Mouse (Mus musculus) heart, embryonic 14.5 days (tissue): ENCODE data around the gene Higd1c. TPM values are rescaled to one million over a fixed set of nuclear protein-coding genes. Genes with fewer than 3 reads are reported as not detected.
"Not testable (repeated sequence)": the region's sequence is repeated elsewhere in the genome, so short reads cannot be mapped to it uniquely, and the experiment has no call there.

Experiments used
- ATAC-seq: fragments of 200-750 bp; cut with Nextera tagmentation; 2 replicates; pipeline ENCODE4 v1.8.0; 2017; ENCODE audit warnings: low read depth, moderate TSS enrichment; ENCODE audit not compliant: insufficient number of reproducible peaks, insufficient read depth, low FRiP score
- H3K27ac ChIP-seq, 2 experiments: fragments of 200-500 bp in 1 of 2; fragments of 300-500 bp in 1 of 2; sonication (generic) in 1 of 2; replicated peaks in 1 of 2; 2 replicates each; pipeline ENCODE4 v1.5.1; 2012 to 2014; ENCODE audit warnings: low read depth in 2 of 2, low read length in 2 of 2, control low read depth in 1 of 2, mild to moderate bottlenecking in 1 of 2, mixed read lengths in 1 of 2; ENCODE audit not compliant: control insufficient read depth in 1 of 2, insufficient read depth in 1 of 2
- H3K27me3 ChIP-seq: fragments of 300-500 bp; sonication (generic); 2 replicates; pipeline ENCODE4 v1.6.1; 2014; ENCODE audit warnings: mild to moderate bottlenecking, low read length, control low read depth; ENCODE audit not compliant: control insufficient read depth, insufficient read depth
- H3K36me3 ChIP-seq: fragments of 300-500 bp; sonication (generic); 2 replicates; pipeline ENCODE4 v1.6.1; 2014; ENCODE audit warnings: mild to moderate bottlenecking, control low read depth, low read length, mixed read lengths; ENCODE audit not compliant: control insufficient read depth, insufficient read depth
- H3K4me1 ChIP-seq, 2 experiments: fragments of 200-500 bp in 1 of 2; fragments of 300-500 bp in 1 of 2; sonication (generic) in 1 of 2; 2 replicates each; pipeline ENCODE4 v1.6.1; 2012 to 2014; ENCODE audit warnings: low read length in 2 of 2, control low read depth in 1 of 2, mixed read lengths in 1 of 2; ENCODE audit not compliant: control insufficient read depth in 2 of 2, insufficient read depth in 2 of 2
- H3K4me2 ChIP-seq: fragments of 300-500 bp; sonication (generic); 2 replicates; pipeline ENCODE4 v1.6.1; 2014; ENCODE audit warnings: mild to moderate bottlenecking, low read length
- H3K4me3 ChIP-seq, 2 experiments: fragments of 200-500 bp in 1 of 2; fragments of 300-500 bp in 1 of 2; sonication (generic) in 1 of 2; 2 replicates each; pipeline ENCODE4 v1.5.1; 2012 to 2014; ENCODE audit warnings: low read length in 2 of 2, mild to moderate bottlenecking in 2 of 2, control low read depth in 1 of 2, low read depth in 1 of 2, moderate library complexity in 1 of 2; ENCODE audit not compliant: control insufficient read depth in 1 of 2, insufficient read depth in 1 of 2
- H3K9ac ChIP-seq: fragments of 300-500 bp; sonication (generic); 2 replicates; pipeline ENCODE4 v1.6.1; 2014; ENCODE audit warnings: mild to moderate bottlenecking, low read length
- H3K9me3 ChIP-seq: fragments of 300-500 bp; sonication (generic); 2 replicates; pipeline ENCODE4 v1.6.1; 2016; ENCODE audit warnings: low read length, control low read depth; ENCODE audit not compliant: control insufficient read depth
- WGBS: fragments of 180-500 bp; shearing (Covaris S2); extraction: QIAGEN DNeasy Blood & Tissue Kit; methylation state at CpG from one replicate; pipeline ENCODE4 v1.1.7; 2014; 5-methylcytosine and 5-hydroxymethylcytosine counted together
- polyA plus RNA-seq: library from polyadenylated mRNA; unstranded; fragments of >200 nt; fragmentation: Nextera tagmentation; extraction: Ambion mirVana; gene quantifications from 2 replicates; pipeline ENCODE4 v1.2.1, GENCODE M21; 2014

Higd1c gene
- polyA plus RNA-seq, 1 experiment from 2014 or later, result not detected

GRCm38 (mm10) chr15:100341314-100341980 is 22.9 kb upstream of the Higd1c start:
- not testable (repeated sequence) for H3K4me1 ChIP-seq, H3K36me3 ChIP-seq, H3K4me2 ChIP-seq, ATAC-seq, H3K9me3 ChIP-seq, H3K4me3 ChIP-seq, H3K27me3 ChIP-seq, H3K27ac ChIP-seq, H3K9ac ChIP-seq
- WGBS, result 61% methylated on average over 4 of the region's 5 CpGs

GRCm38 (mm10) chr15:100345484-100345883 is 18.9 kb upstream of the Higd1c start:
- peaks cover 4% of the 10 kb centered on the region; the same call in 1 of the 2 replicates for H3K9me3 ChIP-seq
- no peaks in the 10 kb centered on the region for H3K27me3 ChIP-seq
- no peak overlapping the region for H3K27ac ChIP-seq
- no peak for ATAC-seq
- H3K4me1 ChIP-seq, result peaks cover 3 to 7% of the 10 kb centered on the region in 2 experiments; a peak in 1 of 4 replicates
- no peak overlapping the region for H3K4me2 ChIP-seq
- no peaks in the 10 kb centered on the region for H3K36me3 ChIP-seq
- no peak overlapping the region for H3K4me3 ChIP-seq
- no peak overlapping the region for H3K9ac ChIP-seq

- WGBS, result 73% methylated on average over 14 of the region's 14 CpGs
- no peak for ATAC-seq
- H3K4me1 ChIP-seq, result peaks cover 11 to 16% of the 10 kb centered on the region in 2 experiments
- H3K4me2 ChIP-seq, result no peak overlapping the region
- H3K4me3 ChIP-seq, result no peak overlapping the region
- peaks cover 4% of the 10 kb centered on the region; the same call in 1 of the 2 replicates for H3K9me3 ChIP-seq
- H3K36me3 ChIP-seq, result no peaks in the 10 kb centered on the region
- no peak overlapping the region for H3K27ac ChIP-seq
- H3K27me3 ChIP-seq, result no peaks in the 10 kb centered on the region
- H3K9ac ChIP-seq, result no peak overlapping the region
These were observed 17.6 kb upstream of the Higd1c start for GRCm38 (mm10) chr15:100346761-100347160.

- no peaks in the 10 kb centered on the region for H3K36me3 ChIP-seq
- H3K4me2 ChIP-seq, result no peak overlapping the region
- H3K4me1 ChIP-seq, result peaks cover 13 to 20% of the 10 kb centered on the region in 2 experiments
- peaks cover 4% of the 10 kb centered on the region; the same call in 1 of the 2 replicates for H3K9me3 ChIP-seq
- no peaks in the 10 kb centered on the region for H3K27me3 ChIP-seq
- H3K9ac ChIP-seq, result no peak overlapping the region
- H3K4me3 ChIP-seq, result no peak overlapping the region
- WGBS, result 13% methylated on average over 2 of the region's 2 CpGs
- no peak overlapping the region for H3K27ac ChIP-seq
- ATAC-seq, result no peak
These were observed 14.8 kb upstream of the Higd1c start for GRCm38 (mm10) chr15:100349496-100349895.

GRCm38 (mm10) chr15:100351501-100352060 is 12.8 kb upstream of the Higd1c start:
- H3K27me3 ChIP-seq, result no peaks in the 10 kb centered on the region
- H3K36me3 ChIP-seq, result no peaks in the 10 kb centered on the region
- 0 out of 2 replicates have a peak overlapping the region, but pooled peaks have one; percentile 8 for H3K4me2 ChIP-seq
- H3K9me3 ChIP-seq, result no peaks in the 10 kb centered on the region
- ATAC-seq, result no peak
- H3K9ac ChIP-seq, result no peak overlapping the region
- WGBS, result 38% methylated on average over 6 of the region's 6 CpGs
- H3K27ac ChIP-seq, result peak overlapping the region in 1 of 2 experiments; percentile 38; a peak in 2 of 4 replicates
- H3K4me3 ChIP-seq, result no peak overlapping the region
- H3K4me1 ChIP-seq, result peaks cover 13 to 20% of the 10 kb centered on the region in 2 experiments

- H3K9me3 ChIP-seq, result no peaks in the 10 kb centered on the region
- no peak within 1 kb of the TSS for H3K4me3 ChIP-seq
These were observed 11.6 kb upstream of the Higd1c start, which contains the start of the genes Methig1 and Mettl7a2 for GRCm38 (mm10) chr15:100352711-100353250. Gene Methig1 (plus strand): TSS chr15:100353149. Gene Mettl7a2 (plus strand): TSS chr15:100353200.

GRCm38 (mm10) chr15:100353399-100353798 is 10.9 kb upstream of the Higd1c start:
- not testable (repeated sequence) for H3K27ac ChIP-seq, H3K27me3 ChIP-seq, H3K4me3 ChIP-seq, H3K4me2 ChIP-seq, ATAC-seq, H3K36me3 ChIP-seq, H3K9me3 ChIP-seq, H3K9ac ChIP-seq
- peaks cover 13 to 20% of the 10 kb centered on the region in 2 experiments for H3K4me1 ChIP-seq
- WGBS, result 81% methylated on average over 10 of the region's 22 CpGs

More at GRCm38 (mm10) chr15:100352711-100353250, 11.6 kb upstream of the Higd1c start, which contains the start of the genes Methig1 and Mettl7a2:
- H3K4me1 ChIP-seq, result peaks cover 13 to 20% of the 10 kb centered on the region in 2 experiments
- H3K9ac ChIP-seq, result no peak within 1 kb of the TSS
- 90% methylated on average over 10 of the region's 10 CpGs for WGBS
- ATAC-seq, result no peak
- H3K36me3 ChIP-seq, result no peaks in the 10 kb centered on the region
- H3K4me2 ChIP-seq, result no peak within 1 kb of the TSS
- H3K27ac ChIP-seq, result no peak within 1 kb of the TSS
- no peaks in the 10 kb centered on the region for H3K27me3 ChIP-seq
